Mouse (Mus musculus) megakaryocyte progenitor cell, adult 5-6 weeks (primary cell): ENCODE measurements around the gene Cyfip2. TPM values are rescaled to one million over a fixed set of nuclear protein-coding genes. Genes with fewer than 3 reads are reported as not detected.

ENCODE experiments used
- total RNA-seq, 2 experiments: library from RNA; stranded (forward) in 1 of 2; stranded (reverse) in 1 of 2; fragments of 157-497, 149-512 nt in 1 of 2; fragments of 200-1000 nt in 1 of 2; gene quantifications; 2 replicates each; pipeline versions ENCODE4 v1.2.3 to v1.2.4; 2015 to 2017

Cyfip2 gene
- total RNA-seq, 2 experiments from 2014 or later: 48.6 to 122 TPM

Other genes starting within 250 kb of the Cyfip2 start
- not detected in 2 replicates for gene Nipal4, start 146.4 kb downstream of the Cyfip2 start, total RNA-seq (2015)
- gene Nipal4, start 146.4 kb downstream of the Cyfip2 start, total RNA-seq (2017): not detected in 2 replicates
- gene Fndc9, start 77.3 kb downstream of the Cyfip2 start, total RNA-seq (2015): not detected in 2 replicates
- gene Fndc9, start 77.3 kb downstream of the Cyfip2 start, total RNA-seq (2017): not detected in 2 replicates
- gene Itk, start 76.7 kb upstream of the Cyfip2 start, total RNA-seq (2015): 0.91 TPM in 1 of 2 replicates, not detected in the other
- gene Itk, start 76.7 kb upstream of the Cyfip2 start, total RNA-seq (2017): 0.46 and 0.95 TPM in 2 replicates
- not detected in 2 replicates for gene Fam71b, start 83.7 kb upstream of the Cyfip2 start, total RNA-seq (2015)
- gene Fam71b, start 83.7 kb upstream of the Cyfip2 start, total RNA-seq (2017): not detected in 2 replicates
- 63.6 and 72.4 TPM in 2 replicates for gene Med7, start 124.1 kb upstream of the Cyfip2 start, total RNA-seq (2015)
- 16.2 and 27.1 TPM in 2 replicates for gene Med7, start 124.1 kb upstream of the Cyfip2 start, total RNA-seq (2017)
- 0.07 and 0.27 TPM in 2 replicates for gene Havcr2, start 142.1 kb upstream of the Cyfip2 start, total RNA-seq (2015)
- 0.54 and 0.92 TPM in 2 replicates for gene Havcr2, start 142.1 kb upstream of the Cyfip2 start, total RNA-seq (2017)
- not detected in 2 replicates for gene Gm12169, start 211.4 kb upstream of the Cyfip2 start, total RNA-seq (2015)
- not detected in 2 replicates for gene Gm12169, start 211.4 kb upstream of the Cyfip2 start, total RNA-seq (2017)